Mouse (Mus musculus) brain, adult 2 months (tissue): ENCODE data around the gene Rbm20.
"Not testable (repeated sequence)": the region's sequence is repeated elsewhere in the genome, so short reads cannot be mapped to it uniquely, and the experiment has no call there.

Source experiments
- DNase-seq: peaks from one replicate; pipeline ENCODE4 v3.0.0; 2011; ENCODE audit warnings: low read depth, low spot score

Rbm20 gene

GRCm38 (mm10) chr19:53902739-53903487, 225.8 kb downstream of the Rbm20 start:
- peak; percentile 99 for DNase-seq

GRCm38 (mm10) chr19:53903507-53904321, 226.6 kb downstream of the Rbm20 start:
- DNase-seq, result peak; percentile 70

- no peak for DNase-seq
These were observed 227.9 kb downstream of the Rbm20 start for GRCm38 (mm10) chr19:53904833-53905480.

DNA sequence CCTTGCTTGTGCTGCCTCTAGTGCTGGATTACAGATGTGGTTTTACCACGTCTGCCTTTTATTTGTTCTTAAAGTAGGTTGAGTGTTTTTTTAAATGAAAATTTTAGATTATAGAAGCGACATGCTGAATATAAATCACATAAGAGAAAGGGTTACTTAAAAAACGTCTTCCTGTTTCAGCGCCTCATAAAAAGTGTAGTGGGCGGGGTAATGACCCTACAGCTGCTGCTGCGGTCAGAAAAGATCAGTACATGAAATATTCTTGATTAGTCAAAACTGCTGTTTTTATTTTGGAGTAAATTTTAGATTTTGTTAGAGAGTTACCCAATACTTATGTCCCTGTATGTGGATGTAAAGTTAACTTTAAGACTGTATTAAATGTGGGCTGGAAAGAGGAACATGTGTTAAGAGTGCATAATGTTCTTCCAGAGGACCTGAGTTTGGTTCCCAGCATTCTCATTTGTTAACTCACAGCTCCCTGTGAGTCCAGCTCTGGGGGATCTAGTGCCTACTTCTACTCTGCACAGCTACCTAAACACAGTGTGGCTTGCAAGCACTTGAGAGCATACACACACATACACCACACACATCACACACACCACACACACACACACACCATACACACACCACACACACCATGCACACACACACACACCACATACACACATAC, 229.1 kb downstream of the Rbm20 start:
- DNase-seq, result no peak

DNA sequence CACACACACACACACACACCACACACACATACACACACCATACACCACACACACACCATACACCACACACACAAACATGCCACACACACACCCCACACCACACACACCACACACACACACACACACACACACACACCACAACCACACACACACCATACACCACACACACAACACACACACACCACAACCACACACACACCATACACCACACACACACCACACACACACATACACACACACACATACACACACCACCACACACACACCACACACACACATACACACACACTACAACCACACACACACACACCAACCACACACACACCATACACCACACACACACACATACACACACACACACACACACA, 229.6 kb downstream of the Rbm20 start:
- DNase-seq, result not testable (repeated sequence)

DNA sequence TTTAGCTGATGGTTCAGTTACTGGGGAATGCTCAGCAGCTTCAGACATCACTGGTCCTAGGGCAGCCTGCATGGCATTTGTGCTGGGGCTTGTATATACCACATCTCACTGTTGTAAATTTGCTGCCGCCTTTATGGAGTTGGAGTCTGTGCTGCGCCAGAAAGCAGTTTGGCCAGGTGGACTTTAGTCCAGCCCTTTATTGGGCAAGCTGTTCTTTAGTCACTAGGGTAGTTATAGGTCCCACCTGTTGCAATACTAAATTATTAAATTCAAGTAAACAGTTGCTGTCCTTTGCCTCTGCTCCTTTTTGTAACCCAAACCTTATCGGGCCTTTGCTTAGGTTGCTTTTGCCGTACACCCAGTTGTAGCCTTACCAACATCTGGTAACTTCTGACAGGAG, 237.8 kb downstream of the Rbm20 start:
- no peak for DNase-seq
